In the genomic region with DNA sequence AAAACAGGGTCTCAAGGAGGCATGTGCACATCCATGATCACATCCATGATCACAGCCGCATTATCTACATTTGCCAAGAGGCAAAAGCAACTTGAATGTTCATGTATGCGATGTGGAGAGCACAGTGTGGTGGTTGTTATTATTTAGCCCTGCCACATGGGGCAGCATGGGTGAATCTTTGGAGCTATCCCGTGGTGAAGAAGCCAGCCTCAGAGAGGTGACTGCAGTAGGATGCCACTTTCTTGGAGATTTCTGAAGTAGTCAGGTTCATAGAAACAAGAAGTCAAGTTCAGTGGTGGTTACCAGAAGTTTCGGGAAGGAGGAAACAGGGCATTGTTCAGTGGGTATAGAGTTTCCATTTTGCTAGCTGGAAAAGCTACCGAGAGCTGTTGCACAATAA, we compare ENCODE assay signal across 11 mouse cellular contexts. TPM values are rescaled to one million over a fixed set of nuclear protein-coding genes. Genes with fewer than 3 reads are reported as not detected.
DNase-seq lines count a peak whose midpoint lies in the region; ATAC-seq and TF ChIP-seq lines count a peak whose summit lies in the region.
"Had no signal": no experiment of that assay in that cellular context is flagged by ENCODE, and none has a peak within 500 bp of the region (broad histone marks: within the 10 kb centered on the region; RNA-seq: fewer than 3 reads in every experiment).

No protein-coding gene starts in this region.

- 61% methylated on average over 5 of the region's 5 CpGs for whole genome bisulfite sequencing in forebrain, embryonic 14.5 days
- 58% methylated on average over 5 of the region's 5 CpGs for WGBS in forebrain, embryonic 16.5 days
- WGBS in lung, embryonic 16.5 days: 47% methylated on average over 5 of the region's 5 CpGs
- 48% methylated on average over 5 of the region's 5 CpGs for WGBS in small intestine, adult 2 months
- WGBS in kidney, embryonic 14.5 days: 60% methylated on average over 5 of the region's 5 CpGs

- no peak overlapping the region for H3K27ac ChIP-seq in forebrain, embryonic 14.5 days (ENCODE audit: low read depth, low read length)
- H3K27ac ChIP-seq in forebrain, embryonic 16.5 days (ENCODE audit: low read length): no peak overlapping the region
- 0 out of 2 replicates have a peak overlapping the region, but pooled peaks have one; percentile 44 for H3K27ac ChIP-seq in lung, embryonic 16.5 days (ENCODE audit: low read length)
- no peak overlapping the region for H3K27ac ChIP-seq in small intestine, adult 2 months (ENCODE audit: insufficient read depth, low read depth, low read length)
- no peak overlapping the region for H3K27ac ChIP-seq in kidney, embryonic 14.5 days (ENCODE audit: low read depth, low read length)
- H3K27ac ChIP-seq: embryonic facial prominence, embryonic 13.5 days; heart, embryonic 15.5 days had no signal

- no peak for ATAC-seq in forebrain, embryonic 14.5 days
- no peak for ATAC-seq in forebrain, embryonic 16.5 days
- ATAC-seq in lung, embryonic 16.5 days (ENCODE audit: low read depth): no peak
- ATAC-seq in common myeloid progenitor, adult 5-6 weeks (replicated peaks; ENCODE audit: low read depth, poor library complexity, severe bottlenecking): peak; percentile 40
- ATAC-seq in kidney, embryonic 14.5 days (ENCODE audit: low FRiP score, low TSS enrichment): no peak
- ATAC-seq: activated CD4-positive, CD25-positive, alpha-beta regulatory T cell, adult 4 months had no signal

- H3K9ac ChIP-seq in forebrain, embryonic 14.5 days (ENCODE audit: low read length): no peak overlapping the region
- H3K9ac ChIP-seq in forebrain, embryonic 16.5 days (replicated peaks; ENCODE audit: low read depth, low read length): no peak overlapping the region
- H3K9ac ChIP-seq in lung, embryonic 16.5 days (ENCODE audit: low read length): no peak overlapping the region
- no peak overlapping the region for H3K9ac ChIP-seq in kidney, embryonic 14.5 days (ENCODE audit: low read depth, low read length)
- H3K9ac ChIP-seq: embryonic facial prominence, embryonic 13.5 days; heart, embryonic 15.5 days had no signal

- H3K9me3 ChIP-seq in forebrain, embryonic 14.5 days (replicated peaks; ENCODE audit: control insufficient read depth, low read length): no peaks in the 10 kb centered on the region
- no peaks in the 10 kb centered on the region for H3K9me3 ChIP-seq in forebrain, embryonic 16.5 days (ENCODE audit: control insufficient read depth, low read length)
- no peaks in the 10 kb centered on the region for H3K9me3 ChIP-seq in lung, embryonic 16.5 days (ENCODE audit: control insufficient read depth, low read length)
- peaks cover 2% of the 10 kb centered on the region; the same call in 1 of the 2 replicates for H3K9me3 ChIP-seq in kidney, embryonic 14.5 days (ENCODE audit: control insufficient read depth, low read length)
- H3K9me3 ChIP-seq: heart, embryonic 15.5 days had no signal

- H3K4me1 ChIP-seq in forebrain, embryonic 14.5 days (ENCODE audit: control insufficient read depth, insufficient read depth, low read length): peaks cover 3% of the 10 kb centered on the region; the same call in 1 of the 2 replicates
- H3K4me1 ChIP-seq in forebrain, embryonic 16.5 days (replicated peaks; ENCODE audit: control insufficient read depth, insufficient read depth, low read length): peaks cover 9% of the 10 kb centered on the region
- peaks cover 8% of the 10 kb centered on the region; the same call in 1 of the 2 replicates for H3K4me1 ChIP-seq in lung, embryonic 16.5 days (replicated peaks; ENCODE audit: control insufficient read depth, insufficient read depth, low read length)
- no peaks in the 10 kb centered on the region for H3K4me1 ChIP-seq in small intestine, adult 2 months (ENCODE audit: control insufficient read depth, insufficient read depth, insufficient read length, low read length)
- no peaks in the 10 kb centered on the region for H3K4me1 ChIP-seq in kidney, embryonic 14.5 days (ENCODE audit: control insufficient read depth, insufficient read depth, low read length)

- no peak overlapping the region for H3K4me2 ChIP-seq in forebrain, embryonic 14.5 days (ENCODE audit: low read length)
- no peak overlapping the region for H3K4me2 ChIP-seq in forebrain, embryonic 16.5 days (ENCODE audit: low read length)
- no peak overlapping the region for H3K4me2 ChIP-seq in lung, embryonic 16.5 days (ENCODE audit: low read depth, low read length)
- no peak overlapping the region for H3K4me2 ChIP-seq in kidney, embryonic 14.5 days (replicated peaks; ENCODE audit: low read depth, low read length)
- H3K4me2 ChIP-seq: embryonic facial prominence, embryonic 13.5 days; heart, embryonic 15.5 days had no signal

- H3K27me3 ChIP-seq in forebrain, embryonic 14.5 days (replicated peaks; ENCODE audit: control insufficient read depth, insufficient read depth, low read length): no peaks in the 10 kb centered on the region
- H3K27me3 ChIP-seq in forebrain, embryonic 16.5 days (replicated peaks; ENCODE audit: control insufficient read depth, insufficient read depth, low read length): no peaks in the 10 kb centered on the region
- no peaks in the 10 kb centered on the region for H3K27me3 ChIP-seq in lung, embryonic 16.5 days (ENCODE audit: control insufficient read depth, insufficient read depth, low read depth, low read length)
- no peaks in the 10 kb centered on the region for H3K27me3 ChIP-seq in small intestine, adult 2 months (ENCODE audit: control insufficient read depth, insufficient read depth, low read length)
- no peaks in the 10 kb centered on the region for H3K27me3 ChIP-seq in kidney, embryonic 14.5 days (ENCODE audit: control insufficient read depth, insufficient read depth, low read length)
- H3K27me3 ChIP-seq: heart, embryonic 15.5 days had no signal

- peak; percentile 29; the same call in 1 of the 2 replicates for TF ChIP-seq CTCF in small intestine, adult 2 months (IDR thresholded peaks at IDR 0.05; ENCODE audit: extremely low read depth, insufficient read length, insufficient replicate concordance, low read depth, low read length)

- no peaks in the 10 kb centered on the region for H3K36me3 ChIP-seq in forebrain, embryonic 14.5 days (ENCODE audit: control insufficient read depth, insufficient read depth, low read length)
- H3K36me3 ChIP-seq in forebrain, embryonic 16.5 days (ENCODE audit: control insufficient read depth, insufficient read depth): no peaks in the 10 kb centered on the region
- no peaks in the 10 kb centered on the region for H3K36me3 ChIP-seq in lung, embryonic 16.5 days (ENCODE audit: control insufficient read depth, insufficient read depth, low read length)
- H3K36me3 ChIP-seq in small intestine, adult 2 months (ENCODE audit: control insufficient read depth, insufficient read depth, low read length): no peaks in the 10 kb centered on the region
- no peaks in the 10 kb centered on the region for H3K36me3 ChIP-seq in kidney, embryonic 14.5 days (ENCODE audit: control insufficient read depth, insufficient read depth, low read length)
- H3K36me3 ChIP-seq: embryonic facial prominence, embryonic 13.5 days; heart, embryonic 15.5 days had no signal

- no peak for TF ChIP-seq POLR2A in small intestine, adult 2 months (IDR thresholded peaks at IDR 0.05; ENCODE audit: low read depth, low read length)

- no peak overlapping the region for H3K4me3 ChIP-seq in forebrain, embryonic 14.5 days (ENCODE audit: low read depth, low read length)
- H3K4me3 ChIP-seq in forebrain, embryonic 16.5 days (replicated peaks; ENCODE audit: low read length): no peak overlapping the region
- no peak overlapping the region for H3K4me3 ChIP-seq in lung, embryonic 16.5 days (ENCODE audit: low read length)
- H3K4me3 ChIP-seq in small intestine, adult 2 months (ENCODE audit: low read depth, low read length): no peak overlapping the region
- H3K4me3 ChIP-seq in kidney, embryonic 14.5 days (ENCODE audit: low read length): no peak overlapping the region
- H3K4me3 ChIP-seq: embryonic facial prominence, embryonic 13.5 days; heart, embryonic 15.5 days had no signal

- DNase-seq in forebrain, embryonic 14.5 days (ENCODE audit: low spot score): peak; percentile 17
- DNase-seq in lung, postnatal 36 days: no peak
- DNase-seq in urinary bladder, postnatal 4 days (ENCODE audit: low spot score in 2 of 2): no peak

RNA-seq across cellular contexts. Expression of a gene that starts 3.6 kb away (rescaled TPM):
- polyA plus RNA-seq in forebrain, embryonic 14.5 days (2014; fragmentation: Nextera tagmentation; extraction: Ambion mirVana): 7.9 and 11.8 TPM in 2 replicates
- polyA plus RNA-seq in forebrain, embryonic 16.5 days (2015; fragmentation: Nextera tagmentation; extraction: Ambion mirVana): 9.7 and 11.9 TPM in 2 replicates
- 92.8 and 94.7 TPM in 2 replicates for polyA plus RNA-seq in lung, embryonic 16.5 days (2015; fragmentation: Nextera tagmentation; extraction: Ambion mirVana)
- 28.3 and 31.0 TPM in 2 replicates for total RNA-seq in common myeloid progenitor, adult 5-6 weeks (2017)
- polyA plus RNA-seq in small intestine, adult 2 months (2012; rRNA removed): 19.6 and 30.7 TPM in 2 replicates
- polyA plus RNA-seq in kidney, embryonic 14.5 days (2014; fragmentation: Nextera tagmentation; extraction: Ambion mirVana): 20.1 and 31.8 TPM in 2 replicates
